Mouse (Mus musculus): Measurements from ENCODE around the gene Pfdn5.

DNA sequence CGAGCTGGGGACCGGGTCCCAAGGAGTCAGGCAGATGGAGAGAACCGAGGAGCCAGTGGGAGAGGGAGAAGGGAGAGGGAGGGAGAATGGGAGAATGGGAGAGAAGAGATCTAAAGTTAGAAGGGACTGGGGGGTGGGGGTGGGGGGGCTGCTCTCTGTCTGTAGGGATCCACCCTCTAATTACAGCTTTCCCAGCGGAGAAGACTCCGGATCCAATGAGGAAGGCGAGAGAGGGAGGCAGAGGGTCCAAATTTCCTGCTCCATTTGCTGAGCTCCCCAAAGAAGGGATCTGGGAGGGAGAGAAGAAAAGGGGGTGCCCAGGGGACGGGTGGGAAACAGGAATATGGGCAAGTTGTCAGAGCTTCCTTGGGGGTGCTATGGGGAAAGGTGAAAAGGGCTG lies 40.3 kb downstream of the Pfdn5 start:
- TF ChIP-seq POLR2A (IDR thresholded peaks at IDR 0.05; ENCODE audit: low read depth, low read length) (no peak), CTCF (IDR thresholded peaks at IDR 0.05; ENCODE audit: extremely low read depth, insufficient read length, insufficient replicate concordance, low read depth, low read length) (no peak)
